Mouse (Mus musculus): ENCODE data around the gene Usp3.

DNA sequence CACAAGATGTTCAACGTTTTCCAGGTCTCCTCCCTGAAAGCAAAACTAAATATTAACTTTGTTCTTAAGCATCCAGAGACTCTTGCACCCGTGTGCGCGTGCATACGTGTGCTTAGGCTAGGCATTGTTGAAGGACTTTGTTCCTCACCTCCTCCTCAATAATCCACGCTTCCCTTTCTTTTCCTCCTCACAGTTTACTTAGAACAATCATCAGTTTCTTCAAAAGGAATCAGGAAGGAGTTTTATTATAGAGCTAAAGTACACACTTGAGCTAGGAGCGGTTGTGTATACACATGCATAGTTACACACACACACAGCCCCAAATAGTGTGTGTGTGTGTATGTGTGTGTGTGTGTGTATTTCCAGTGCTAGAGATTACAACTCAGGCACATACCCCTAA, 20.7 kb upstream of the Usp3 start:
- TF ChIP-seq CTCF (IDR thresholded peaks at IDR 0.05; ENCODE audit: extremely low read depth, insufficient read depth, insufficient read length, insufficient replicate concordance) = no peak
- no peak for TF ChIP-seq POLR2A (IDR thresholded peaks at IDR 0.05; ENCODE audit: low read depth, low read length)

All from spleen, adult 2 months (tissue).